Mouse (Mus musculus) cortical plate, adult 2 months (tissue): ENCODE results near the gene Parp2. TPM values are rescaled to one million over a fixed set of nuclear protein-coding genes. Genes with fewer than 3 reads are reported as not detected.
"Not testable (repeated sequence)": the region's sequence is repeated elsewhere in the genome, so short reads cannot be mapped to it uniquely, and the experiment has no call there.

Source experiments
- H3K27ac ChIP-seq: fragments of 200-500 bp; 2 replicates; pipeline ENCODE4 v1.5.1; 2012; ENCODE audit warnings: low read length, control low read depth, inconsistent platforms; ENCODE audit not compliant: insufficient read depth
- H3K4me1 ChIP-seq: fragments of 200-500 bp; 2 replicates; pipeline ENCODE4 v1.6.1; 2011; ENCODE audit warnings: low read length; ENCODE audit not compliant: control insufficient read depth, insufficient read depth
- H3K4me3 ChIP-seq: fragments of 200-500 bp; 2 replicates; pipeline ENCODE4 v1.5.1; 2011; ENCODE audit warnings: mild to moderate bottlenecking, low read length, control low read depth; ENCODE audit not compliant: insufficient read depth
- CTCF ChIP-seq: fragments of 200-500 bp; IDR thresholded peaks from 2 replicates; pipeline ENCODE4 v1.5.1; 2011; ENCODE audit warnings: mild to moderate bottlenecking, control low read depth, low read length; ENCODE audit not compliant: insufficient read depth; ENCODE audit errors: extremely low read depth
- POLR2A ChIP-seq: fragments of 200-500 bp; IDR thresholded peaks from 2 replicates; pipeline ENCODE4 v1.6.1; 2011; ENCODE audit warnings: mild to moderate bottlenecking, low read length, control low read depth; ENCODE audit not compliant: insufficient read depth; ENCODE audit errors: extremely low read depth
- polyA plus RNA-seq: library from polyadenylated mRNA; depleted of rRNA; stranded (reverse); fragments of >200 nt; gene quantifications from 2 replicates; pipeline ENCODE4 v1.2.3, GENCODE M21; 2012

The Parp2 gene
- polyA plus RNA-seq, 1 experiment, result 49.2 TPM

DNA sequence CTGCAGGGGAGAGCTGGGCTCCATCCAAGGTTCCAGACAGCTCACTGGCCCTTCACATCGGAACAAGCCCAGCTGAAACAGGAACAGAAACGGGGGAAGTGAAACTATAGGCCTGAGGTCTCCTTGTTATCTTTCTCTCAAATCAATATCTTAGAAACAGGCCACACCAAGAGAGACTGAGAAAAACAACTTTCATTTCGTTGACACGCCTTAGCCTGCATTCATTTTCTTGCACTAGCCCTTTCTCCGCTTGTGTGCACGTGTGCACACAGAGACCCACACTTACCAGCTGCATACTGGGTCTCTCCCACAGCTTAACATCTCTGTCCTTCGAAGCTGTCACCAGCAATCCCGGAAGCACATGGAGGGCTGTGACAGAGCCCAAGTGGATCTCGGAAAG lies 16.6 kb downstream of the Parp2 start:
- TF ChIP-seq CTCF, result no peak
- TF ChIP-seq POLR2A, result no peak
- no peak overlapping the region for H3K27ac ChIP-seq
- H3K4me1 ChIP-seq, result no peaks in the 10 kb centered on the region
- H3K4me3 ChIP-seq, result no peak overlapping the region

DNA sequence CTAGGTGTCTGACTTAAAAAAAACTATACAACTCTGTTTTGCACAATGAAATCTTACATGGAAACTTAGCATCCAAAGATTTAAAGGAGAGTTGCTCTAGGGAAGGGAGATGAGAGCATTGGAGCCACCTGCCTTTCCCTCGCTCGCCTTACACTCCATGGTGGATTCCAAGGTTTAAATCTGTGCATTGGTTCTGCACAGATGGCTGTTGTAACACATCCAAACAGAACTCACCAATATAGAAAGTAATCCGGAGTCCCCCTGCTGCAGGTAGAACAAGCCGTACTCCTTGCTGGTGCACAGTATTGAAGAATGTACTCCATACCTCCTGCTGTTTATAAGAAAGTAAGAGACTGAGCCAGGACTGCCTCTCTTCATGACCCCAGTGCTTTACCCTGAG lies 18.9 kb downstream of the Parp2 start:
- Histone ChIP-seq H3K4me1 (no peaks in the 10 kb centered on the region), H3K27ac (no peak overlapping the region), H3K4me3 (no peak overlapping the region)
- TF ChIP-seq CTCF, result no peak
- no peak for TF ChIP-seq POLR2A

- Histone ChIP-seq H3K27ac (no peak overlapping the region), H3K4me3 (no peak overlapping the region), H3K4me1 (no peaks in the 10 kb centered on the region)
- TF ChIP-seq POLR2A, result no peak
Measured at GRCm38 (mm10) chr14:50829878-50830277, 22.2 kb downstream of the Parp2 start.

DNA sequence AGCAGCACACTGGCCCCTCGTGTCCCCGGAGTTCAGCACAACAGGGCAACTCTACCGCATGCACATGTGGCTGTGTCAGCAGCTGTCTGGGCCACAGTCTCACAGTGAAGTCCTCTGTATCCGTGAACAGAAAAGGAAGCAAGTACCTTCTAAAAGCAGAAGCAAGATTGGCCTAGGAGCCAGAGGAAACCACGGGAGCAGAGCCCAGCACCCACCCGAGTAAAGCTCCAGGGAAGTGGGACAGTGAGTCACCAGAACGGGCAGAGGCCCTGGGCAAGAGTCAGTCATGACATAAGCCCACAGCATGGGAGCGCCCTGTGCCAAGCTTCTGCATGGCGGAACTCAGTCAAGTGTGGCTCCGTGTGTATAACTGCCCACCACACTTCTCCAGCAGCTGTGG lies 26.3 kb downstream of the Parp2 start:
- no peak overlapping the region for H3K4me3 ChIP-seq
- TF ChIP-seq POLR2A (no peak), CTCF (no peak)
- no peak overlapping the region for H3K27ac ChIP-seq
- no peaks in the 10 kb centered on the region for H3K4me1 ChIP-seq

DNA sequence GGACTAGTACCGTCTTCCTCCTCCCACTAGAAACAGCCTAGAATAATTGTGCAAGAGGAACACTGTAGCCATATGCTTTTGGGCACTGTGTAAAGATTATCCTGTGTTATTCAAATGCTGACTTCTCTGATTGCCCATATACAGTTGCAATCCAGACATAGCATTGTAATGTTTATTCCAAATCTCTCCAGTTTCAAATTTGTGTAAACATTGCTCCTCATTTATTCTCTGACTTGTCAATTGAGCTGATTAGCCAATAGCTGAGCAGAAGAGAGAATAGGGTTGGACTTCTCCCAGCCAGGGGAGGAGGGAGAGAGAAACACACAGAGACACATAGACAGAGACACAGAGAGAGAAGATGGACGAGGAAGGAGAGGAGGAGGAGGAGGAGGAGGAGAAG lies 26.8 kb downstream of the Parp2 start:
- H3K4me1 ChIP-seq, result no peaks in the 10 kb centered on the region
- H3K27ac ChIP-seq, result no peak overlapping the region
- TF ChIP-seq POLR2A (no peak), CTCF (no peak)
- H3K4me3 ChIP-seq, result no peak overlapping the region

GRCm38 (mm10) chr14:50837236-50837635 lies 29.6 kb downstream of the Parp2 start:
- Histone ChIP-seq H3K27ac (no peak overlapping the region), H3K4me3 (no peak overlapping the region), H3K4me1 (no peaks in the 10 kb centered on the region)
- TF ChIP-seq POLR2A, result no peak
- TF ChIP-seq CTCF, result no peak

- TF ChIP-seq POLR2A (no peak), CTCF (no peak)
- no peak overlapping the region for H3K27ac ChIP-seq
Measured at GRCm38 (mm10) chr14:50855788-50856187, 48.1 kb downstream of the Parp2 start.

DNA sequence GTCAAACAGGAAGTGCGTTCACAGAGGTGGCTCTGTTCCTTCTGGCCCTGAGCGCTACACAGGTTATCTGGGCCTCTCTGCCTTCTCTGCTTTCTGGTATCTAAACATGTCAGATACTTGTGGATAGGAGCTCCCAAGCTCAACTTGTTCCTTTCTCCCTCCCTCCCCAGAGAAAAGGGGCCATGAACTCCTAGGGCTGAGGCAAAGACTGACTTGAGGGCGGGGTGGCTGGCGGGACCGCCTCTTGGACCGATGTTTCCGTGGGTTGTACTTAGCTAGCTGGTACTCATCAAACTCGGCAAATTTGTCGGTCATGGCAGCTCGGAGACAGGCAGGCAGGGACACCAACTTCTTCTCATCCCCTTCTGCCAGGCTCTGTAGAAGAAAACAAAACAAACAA lies 55.0 kb downstream of the Parp2 start:
- H3K27ac ChIP-seq, result no peak overlapping the region
- no peaks in the 10 kb centered on the region for H3K4me1 ChIP-seq
- no peak overlapping the region for H3K4me3 ChIP-seq
- TF ChIP-seq POLR2A, result no peak

More at GRCm38 (mm10) chr14:50855788-50856187, 48.1 kb downstream of the Parp2 start:
- Histone ChIP-seq H3K4me1 (no peaks in the 10 kb centered on the region), H3K4me3 (no peak overlapping the region)

- H3K27ac ChIP-seq, H3K4me3 ChIP-seq, H3K4me1 ChIP-seq: not testable (repeated sequence)
Measured at GRCm38 (mm10) chr14:50865005-50865404, 57.4 kb downstream of the Parp2 start.

- no peak for TF ChIP-seq CTCF
- TF ChIP-seq POLR2A, result no peak
- no peak overlapping the region for H3K27ac ChIP-seq
- H3K4me1 ChIP-seq, result no peaks in the 10 kb centered on the region
- H3K4me3 ChIP-seq, result no peak overlapping the region
Measured at GRCm38 (mm10) chr14:50866966-50867365, 59.3 kb downstream of the Parp2 start.

- TF ChIP-seq CTCF (no peak), POLR2A (no peak)
- H3K27ac ChIP-seq, result no peak overlapping the region
Measured at GRCm38 (mm10) chr14:50868211-50868610, 60.6 kb downstream of the Parp2 start.

DNA sequence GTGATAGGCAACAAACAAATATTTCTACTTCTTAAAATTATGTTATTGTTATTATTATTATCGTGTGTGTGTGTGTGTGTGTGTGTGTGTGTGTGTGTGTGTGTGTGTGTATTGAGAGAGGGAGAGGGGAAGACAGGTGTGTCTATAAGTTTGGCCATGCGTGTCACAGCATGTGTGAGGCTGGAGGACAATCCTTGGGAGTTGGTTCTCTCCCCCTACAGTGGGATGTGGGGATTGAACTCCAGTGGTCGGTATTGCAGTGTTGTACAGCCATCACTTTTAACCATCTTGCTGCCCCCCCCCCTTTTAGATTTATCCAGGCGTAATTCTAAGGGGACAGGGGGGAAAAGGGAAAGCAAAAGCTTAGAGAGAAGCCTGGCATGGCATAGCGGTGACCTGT lies 61.0 kb downstream of the Parp2 start:
- Histone ChIP-seq H3K4me3 (no peak overlapping the region), H3K4me1 (no peaks in the 10 kb centered on the region), H3K27ac (no peak overlapping the region)
- TF ChIP-seq POLR2A, result no peak
- TF ChIP-seq CTCF, result no peak

More at GRCm38 (mm10) chr14:50868211-50868610, 60.6 kb downstream of the Parp2 start:
- H3K4me3 ChIP-seq, result no peak overlapping the region
- H3K4me1 ChIP-seq, result no peaks in the 10 kb centered on the region
